Comparison of ENCODE assay signal across 11 mouse cellular contexts in genomic region chr7:57243981-57244380, GRCm38 (mm10).
DNase-seq lines count a peak whose midpoint lies in the region; ATAC-seq lines count a peak whose summit lies in the region.
"Had no signal": no experiment of that assay in that cellular context is flagged by ENCODE, and none has a peak within 500 bp of the region (broad histone marks: within the 10 kb centered on the region; RNA-seq: fewer than 3 reads in every experiment).

No protein-coding gene starts in this region.

- DNase-seq in cerebellum, adult 18-20 months, result peak; percentile 9 to 13
- no peak for DNase-seq in cerebellum, adult 11 months
- peak; percentile 8 to 12 for DNase-seq in cerebellum, postnatal 14 days
- peak; percentile 45 for DNase-seq in layer of hippocampus, adult 9-11 months
- peak; percentile 23 for DNase-seq in right cerebral cortex, postnatal 14 days
- no peak for DNase-seq in kidney, postnatal 36 days
- DNase-seq: adrenal gland, adult 2 months; heart, adult 18-20 months; heart, postnatal 14 days had no signal

- ATAC-seq in inflammation-experienced regulatory T-cells, adult 6 months, result no peak
- no peak for ATAC-seq in activated CD4-positive, CD25-positive, alpha-beta regulatory T cell, adult 4 months

Comparison
In these comparisons a context has a peak if more than half of its experiments do, and no peak if none do; other contexts are left out.
1. DNase-seq: peak in cerebellum, adult 18-20 months (2 of 2), cerebellum, postnatal 14 days (2 of 2), layer of hippocampus, adult 9-11 months (single experiment) and right cerebral cortex, postnatal 14 days (single experiment); none in cerebellum, adult 11 months (single experiment) and kidney, postnatal 36 days (0 of 2).